Mouse (Mus musculus): Measurements from ENCODE around the gene Tet3. TPM values are rescaled to one million over a fixed set of nuclear protein-coding genes. Genes with fewer than 3 reads are reported as not detected.
A peak's percentile ranks its signal among the peaks of the same experiment; 100 is the strongest.

Gene Tet3
- polyA plus RNA-seq, 1 experiment, result 46.8 TPM

DNA sequence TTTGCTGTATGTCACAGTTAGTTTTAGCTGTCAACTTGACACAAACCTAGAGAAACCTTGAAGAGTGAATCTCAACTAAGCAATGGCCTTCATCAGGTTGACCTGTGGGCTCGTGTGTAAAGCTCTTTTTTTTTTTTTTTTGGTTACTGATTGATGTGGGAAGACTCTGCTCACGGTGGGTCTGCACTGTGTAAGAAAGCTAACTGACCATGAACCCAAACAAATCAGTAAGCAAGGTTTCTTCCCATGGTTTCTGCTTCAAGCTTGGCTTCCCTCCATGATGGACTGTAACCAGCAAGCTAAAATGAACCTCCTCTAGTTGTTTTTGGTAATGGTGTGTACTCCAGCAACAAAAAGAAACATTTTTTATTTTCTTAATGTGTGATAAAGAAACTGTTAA is 20.3 kb upstream of the Tet3 start:
- TF ChIP-seq POLR2A (IDR thresholded peaks at IDR 0.05; ENCODE audit: borderline replicate concordance, low read depth, low read length) (no peak), CTCF (IDR thresholded peaks at IDR 0.05; ENCODE audit: low read depth, low read length) (no peak)
- no peak overlapping the region for H3K27ac ChIP-seq (ENCODE audit: insufficient read depth, low read depth, low read length)
- H3K4me1 ChIP-seq (ENCODE audit: control insufficient read depth, insufficient read depth, low read length), result peaks cover 65% of the 10 kb centered on the region
- no peak overlapping the region for H3K4me3 ChIP-seq (ENCODE audit: insufficient read depth, low read length)

GRCm38 (mm10) chr6:83478628-83479027 is 19.7 kb upstream of the Tet3 start:
- H3K4me1 ChIP-seq (ENCODE audit: control insufficient read depth, insufficient read depth, low read length), result peaks cover 61% of the 10 kb centered on the region
- TF ChIP-seq CTCF (IDR thresholded peaks at IDR 0.05; ENCODE audit: low read depth, low read length) (no peak), POLR2A (IDR thresholded peaks at IDR 0.05; ENCODE audit: borderline replicate concordance, low read depth, low read length) (no peak)

DNA sequence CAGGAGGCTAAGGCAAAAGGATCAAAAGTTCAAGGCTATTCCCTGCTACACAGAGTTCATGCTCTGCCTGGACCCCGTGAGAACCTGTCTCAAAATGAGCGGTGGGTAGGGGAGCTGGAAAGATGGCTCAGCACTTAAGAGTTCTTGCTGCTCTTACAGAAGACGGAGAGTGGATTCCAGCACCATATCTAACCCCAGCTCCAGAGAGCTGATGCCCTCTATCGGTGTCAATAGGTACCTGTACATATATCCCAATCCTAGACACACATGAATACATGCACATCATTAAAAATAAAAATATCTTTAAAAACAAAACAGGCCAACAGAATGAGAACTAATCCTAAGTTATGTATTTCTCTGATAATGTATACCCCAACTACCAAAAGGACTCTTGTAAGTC is 19.3 kb upstream of the Tet3 start:
- no peak overlapping the region for H3K27ac ChIP-seq (ENCODE audit: insufficient read depth, low read depth, low read length)
- H3K4me3 ChIP-seq (ENCODE audit: insufficient read depth, low read length), result no peak overlapping the region
- peaks cover 63% of the 10 kb centered on the region for H3K4me1 ChIP-seq (ENCODE audit: control insufficient read depth, insufficient read depth, low read length)
- TF ChIP-seq POLR2A (IDR thresholded peaks at IDR 0.05; ENCODE audit: borderline replicate concordance, low read depth, low read length), result no peak
- TF ChIP-seq CTCF (IDR thresholded peaks at IDR 0.05; ENCODE audit: low read depth, low read length), result no peak

More at GRCm38 (mm10) chr6:83478628-83479027, 19.7 kb upstream of the Tet3 start:
- no peak overlapping the region for H3K4me3 ChIP-seq (ENCODE audit: insufficient read depth, low read length)
- no peak overlapping the region for H3K27ac ChIP-seq (ENCODE audit: insufficient read depth, low read depth, low read length)

GRCm38 (mm10) chr6:83475431-83475830 is 16.5 kb upstream of the Tet3 start:
- Histone ChIP-seq H3K4me1 (ENCODE audit: control insufficient read depth, insufficient read depth, low read length) (peaks cover 47% of the 10 kb centered on the region), H3K27ac (ENCODE audit: insufficient read depth, low read depth, low read length) (peak overlapping the region; percentile 54), H3K4me3 (ENCODE audit: insufficient read depth, low read length) (no peak overlapping the region)
- TF ChIP-seq CTCF (IDR thresholded peaks at IDR 0.05; ENCODE audit: low read depth, low read length), result no peak
- TF ChIP-seq POLR2A (IDR thresholded peaks at IDR 0.05; ENCODE audit: borderline replicate concordance, low read depth, low read length), result no peak

DNA sequence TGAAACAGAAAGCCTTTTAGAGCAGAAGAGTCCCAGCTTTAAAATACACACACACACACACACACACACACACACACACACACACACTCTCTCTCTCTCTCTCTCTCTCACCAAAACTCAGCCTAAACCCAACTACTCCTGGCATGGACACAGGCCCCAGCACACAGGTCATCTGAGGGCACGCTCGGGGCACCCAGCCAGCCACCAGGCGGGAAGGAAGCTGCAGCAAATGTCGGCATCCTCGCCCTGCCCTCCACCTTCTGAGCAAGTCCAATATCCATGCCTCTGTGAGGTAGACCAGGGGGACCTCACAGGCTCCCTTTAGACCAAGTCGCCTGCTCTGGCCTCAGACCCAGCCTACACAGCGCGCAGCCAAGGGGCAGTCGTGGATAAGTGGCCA is 14.4 kb upstream of the Tet3 start:
- no peak for TF ChIP-seq CTCF (IDR thresholded peaks at IDR 0.05; ENCODE audit: low read depth, low read length)
- no peak for TF ChIP-seq POLR2A (IDR thresholded peaks at IDR 0.05; ENCODE audit: borderline replicate concordance, low read depth, low read length)
- Histone ChIP-seq H3K27ac (ENCODE audit: insufficient read depth, low read depth, low read length) (no peak overlapping the region), H3K4me1 (ENCODE audit: control insufficient read depth, insufficient read depth, low read length) (peaks cover 42% of the 10 kb centered on the region), H3K4me3 (ENCODE audit: insufficient read depth, low read length) (no peak overlapping the region)

DNA sequence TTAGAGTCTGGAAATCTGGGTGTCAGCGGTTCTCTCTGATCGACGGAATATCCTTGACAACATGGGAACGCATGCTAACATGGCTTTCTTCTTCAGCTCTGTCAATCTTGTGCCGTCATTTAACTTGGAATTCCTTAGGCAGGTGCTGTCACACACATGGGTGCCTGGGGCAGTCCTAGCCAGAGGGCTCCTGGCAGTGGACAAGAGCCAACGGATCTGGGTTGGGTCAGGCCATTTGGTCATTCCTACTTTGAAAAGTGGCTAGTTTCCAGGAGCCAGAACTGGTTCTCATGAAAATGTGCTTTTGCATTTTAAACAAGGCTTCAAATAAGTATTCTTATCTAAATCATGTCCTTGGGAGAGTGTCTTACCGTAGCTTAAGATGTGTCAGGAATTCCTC is 12.9 kb upstream of the Tet3 start:
- H3K4me3 ChIP-seq (ENCODE audit: insufficient read depth, low read length), result no peak overlapping the region
- H3K4me1 ChIP-seq (ENCODE audit: control insufficient read depth, insufficient read depth, low read length), result peaks cover 29% of the 10 kb centered on the region
- TF ChIP-seq CTCF (IDR thresholded peaks at IDR 0.05; ENCODE audit: low read depth, low read length), result no peak
- TF ChIP-seq POLR2A (IDR thresholded peaks at IDR 0.05; ENCODE audit: borderline replicate concordance, low read depth, low read length), result no peak
- no peak overlapping the region for H3K27ac ChIP-seq (ENCODE audit: insufficient read depth, low read depth, low read length)

DNA sequence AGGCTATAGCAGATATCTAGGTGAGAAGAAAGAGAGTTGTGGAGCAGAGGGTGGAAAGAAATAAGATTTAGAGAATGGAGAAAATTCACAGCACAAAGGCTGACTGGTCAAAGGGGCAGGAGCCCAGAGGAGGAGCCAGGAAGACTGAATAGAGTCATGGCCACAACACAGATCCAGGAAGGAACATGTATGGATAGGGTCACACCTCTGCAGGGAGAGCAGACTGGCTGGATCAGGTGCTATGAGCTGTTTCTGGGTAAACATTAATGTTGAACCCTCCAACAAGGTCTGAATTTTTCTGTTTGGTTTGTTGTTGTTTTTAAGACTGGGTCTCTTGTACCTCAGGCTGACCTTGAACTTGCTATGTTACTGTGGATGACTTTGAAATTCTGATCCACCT is 5.1 kb upstream of the Tet3 start:
- Histone ChIP-seq H3K4me3 (ENCODE audit: insufficient read depth, low read length) (no peak overlapping the region), H3K27ac (ENCODE audit: insufficient read depth, low read depth, low read length) (no peak overlapping the region), H3K4me1 (ENCODE audit: control insufficient read depth, insufficient read depth, low read length) (no peaks in the 10 kb centered on the region)
- no peak for TF ChIP-seq CTCF (IDR thresholded peaks at IDR 0.05; ENCODE audit: low read depth, low read length)
- no peak for TF ChIP-seq POLR2A (IDR thresholded peaks at IDR 0.05; ENCODE audit: borderline replicate concordance, low read depth, low read length)

GRCm38 (mm10) chr6:83456984-83457810 is 1.7 kb downstream of the Tet3 start:
- Histone ChIP-seq H3K27ac (ENCODE audit: insufficient read depth, low read depth, low read length) (peak overlapping the region; percentile 98), H3K4me1 (ENCODE audit: control insufficient read depth, insufficient read depth, low read length) (peaks cover 27% of the 10 kb centered on the region), H3K4me3 (ENCODE audit: insufficient read depth, low read length) (peak overlapping the region; percentile 79)
- TF ChIP-seq POLR2A (IDR thresholded peaks at IDR 0.05; ENCODE audit: borderline replicate concordance, low read depth, low read length), result no peak
- no peak for TF ChIP-seq CTCF (IDR thresholded peaks at IDR 0.05; ENCODE audit: low read depth, low read length)

- Histone ChIP-seq H3K4me3 (ENCODE audit: insufficient read depth, low read length) (peak overlapping the region; percentile 79), H3K4me1 (ENCODE audit: control insufficient read depth, insufficient read depth, low read length) (peaks cover 35% of the 10 kb centered on the region), H3K27ac (ENCODE audit: insufficient read depth, low read depth, low read length) (peak overlapping the region; percentile 98)
- TF ChIP-seq POLR2A (IDR thresholded peaks at IDR 0.05; ENCODE audit: borderline replicate concordance, low read depth, low read length) (no peak), CTCF (IDR thresholded peaks at IDR 0.05; ENCODE audit: low read depth, low read length) (no peak)
Observed at GRCm38 (mm10) chr6:83456131-83456983, 2.5 kb downstream of the Tet3 start.
